26 mouse cellular contexts compared by ENCODE assay signal in genomic region chr13:76566024-76566423, GRCm38 (mm10).
"Had no signal": no experiment of that assay in that cellular context is flagged by ENCODE, and none has a peak within 500 bp of the region (broad histone marks: within the 10 kb centered on the region; RNA-seq: fewer than 3 reads in every experiment).

No protein-coding gene starts in this region.

- ATAC-seq: hindbrain, postnatal 0 days; intestine, embryonic 16.5 days; liver, embryonic 12.5 days had no signal

- H3K27ac ChIP-seq: gastrocnemius, adult 2 months; heart, embryonic 10.5 days; hindbrain, embryonic 10.5 days; hindbrain, embryonic 13.5 days; hindbrain, embryonic 15.5 days; hindbrain, postnatal 0 days; kidney, embryonic 15.5 days; kidney, postnatal 0 days; limb, embryonic 13.5 days; limb, embryonic 15.5 days; liver, embryonic 12.5 days; liver, embryonic 14.5 days had no signal

- H3K4me3 ChIP-seq: gastrocnemius, adult 2 months; heart, embryonic 10.5 days; heart, embryonic 12.5 days; hindbrain, embryonic 10.5 days; hindbrain, embryonic 13.5 days; hindbrain, embryonic 15.5 days; kidney, embryonic 15.5 days; limb, embryonic 13.5 days; limb, embryonic 15.5 days; liver, embryonic 12.5 days had no signal

- H3K4me1 ChIP-seq: heart, embryonic 10.5 days; heart, embryonic 12.5 days; hindbrain, embryonic 10.5 days; hindbrain, embryonic 13.5 days; hindbrain, embryonic 15.5 days; kidney, embryonic 15.5 days; limb, embryonic 13.5 days; limb, embryonic 15.5 days; liver, embryonic 12.5 days had no signal

- H3K36me3 ChIP-seq: heart, embryonic 10.5 days; heart, embryonic 12.5 days; hindbrain, embryonic 10.5 days; hindbrain, embryonic 13.5 days; hindbrain, embryonic 15.5 days; kidney, embryonic 15.5 days; limb, embryonic 13.5 days; limb, embryonic 15.5 days; liver, embryonic 12.5 days had no signal

- H3K27me3 ChIP-seq: heart, embryonic 12.5 days; hindbrain, embryonic 13.5 days; hindbrain, embryonic 15.5 days; kidney, embryonic 15.5 days; limb, embryonic 13.5 days; limb, embryonic 15.5 days; liver, embryonic 12.5 days had no signal

- DNase-seq: gastrocnemius, adult 2 months; gastrocnemius, postnatal 10 days; gastrocnemius, postnatal 25 days; heart, adult 11 months; heart, postnatal 10 days; heart, postnatal 4 days; kidney, adult 11 months; kidney, adult 2 months; kidney, adult 9 months; kidney, postnatal 14 days; kidney, postnatal 36 days; layer of hippocampus, adult 9-11 months; left cerebral cortex, postnatal 4 days had no signal

- H3K9ac ChIP-seq: heart, embryonic 12.5 days; hindbrain, embryonic 13.5 days; hindbrain, embryonic 15.5 days; kidney, embryonic 15.5 days; limb, embryonic 13.5 days; limb, embryonic 15.5 days; liver, embryonic 12.5 days; liver, embryonic 14.5 days had no signal
